Comparison of ENCODE assay signal across 8 mouse cellular contexts in genomic region chr9:67632521-67633025, GRCm38 (mm10).
DNase-seq lines count a peak whose midpoint lies in the region; ATAC-seq and TF ChIP-seq lines count a peak whose summit lies in the region.
"Had no signal": no experiment of that assay in that cellular context is flagged by ENCODE, and none has a peak within 500 bp of the region (broad histone marks: within the 10 kb centered on the region; RNA-seq: fewer than 3 reads in every experiment).

No protein-coding gene starts in this region.

- 0 out of 2 replicates have a peak, but pooled peaks have one; percentile 17 for ATAC-seq in granulocyte monocyte progenitor cell, adult 5-6 weeks (replicated peaks; ENCODE audit: poor library complexity, severe bottlenecking)
- peak; percentile 54; the same call in 1 of the 2 replicates for ATAC-seq in midbrain, embryonic 12.5 days (ENCODE audit: low FRiP score, low read depth)

- peak overlapping the region; percentile 72 for H3K9ac ChIP-seq in midbrain, embryonic 12.5 days (replicated peaks)

- TF ChIP-seq POLR2A in testis, adult 2 months (IDR thresholded peaks at IDR 0.05; ENCODE audit: control insufficient read depth, low read depth, low read length) = no peak

- H3K27me3 ChIP-seq in testis, adult 2 months (ENCODE audit: control insufficient read depth, insufficient read depth, low read length) = no peaks in the 10 kb centered on the region
- H3K27me3 ChIP-seq in midbrain, embryonic 12.5 days = peaks cover 37% of the 10 kb centered on the region

- WGBS in midbrain, embryonic 12.5 days = under 1% methylated on average over 40 of the region's 40 CpGs

- peak overlapping the region; percentile 99 for H3K4me2 ChIP-seq in midbrain, embryonic 12.5 days (replicated peaks)

- peak overlapping the region; percentile 96 for H3K4me3 ChIP-seq in testis, adult 2 months (ENCODE audit: control insufficient read depth, low read depth, low read length)
- peak overlapping the region; percentile 69 for H3K4me3 ChIP-seq in midbrain, embryonic 12.5 days

- H3K4me1 ChIP-seq in testis, adult 2 months (ENCODE audit: control insufficient read depth, insufficient read depth, low read length) = peaks cover 11% of the 10 kb centered on the region
- H3K4me1 ChIP-seq in midbrain, embryonic 12.5 days = peaks cover 12% of the 10 kb centered on the region

- no peak for TF ChIP-seq CTCF in testis, adult 2 months (IDR thresholded peaks at IDR 0.05; ENCODE audit: control insufficient read depth, insufficient read depth, insufficient replicate concordance, low read depth, low read length)

- no peak for DNase-seq in testis, postnatal 10 days (ENCODE audit: low spot score)
- peak; percentile 11 to 12 for DNase-seq in cerebellum, postnatal 36 days
- DNase-seq in kidney, postnatal 10 days = peak; percentile 59
- peak; percentile 40 for DNase-seq in yolk sac, embryonic 10.5 days (ENCODE audit: low spot score)

- H3K9me3 ChIP-seq in midbrain, embryonic 12.5 days = no peaks in the 10 kb centered on the region

- no peaks in the 10 kb centered on the region for H3K36me3 ChIP-seq in testis, adult 2 months (ENCODE audit: control insufficient read depth, insufficient read depth, low read length)
- no peaks in the 10 kb centered on the region for H3K36me3 ChIP-seq in midbrain, embryonic 12.5 days

- H3K27ac ChIP-seq in testis, adult 2 months (ENCODE audit: control insufficient read depth, insufficient read depth, low read depth, low read length) = no peak overlapping the region
- no peak overlapping the region for H3K27ac ChIP-seq in midbrain, embryonic 12.5 days (replicated peaks)
- H3K27ac ChIP-seq: macrophage had no signal
